Mouse (Mus musculus): ENCODE measurements around the gene Gm13090.

GRCm38 (mm10) chr4:151057347-151058321 lies 31.7 kb upstream of the Gm13090 start, which contains the start of gene Vamp3:
- no peak for TF ChIP-seq CTCF (IDR thresholded peaks at IDR 0.05; ENCODE audit: low read depth, low read length)
- TF ChIP-seq POLR2A (IDR thresholded peaks at IDR 0.05; ENCODE audit: insufficient read depth, low read length) = peak; percentile 96
- no peak for TF ChIP-seq EP300 (IDR thresholded peaks at IDR 0.05; ENCODE audit: insufficient read depth, low read depth, low read length)
